Mouse (Mus musculus): ENCODE measurements around the gene Ttc27.

- TF ChIP-seq POLR2A (IDR thresholded peaks at IDR 0.05; ENCODE audit: low read depth, low read length): no peak
- TF ChIP-seq CTCF (IDR thresholded peaks at IDR 0.05; ENCODE audit: extremely low read depth, insufficient read length, insufficient replicate concordance, low read depth, low read length): no peak
Observed at GRCm38 (mm10) chr17:74865694-74866564, 148.4 kb downstream of the Ttc27 start.

Measured in small intestine, adult 2 months (tissue).